Mouse (Mus musculus): ENCODE results near the gene Doc2g.

DNA sequence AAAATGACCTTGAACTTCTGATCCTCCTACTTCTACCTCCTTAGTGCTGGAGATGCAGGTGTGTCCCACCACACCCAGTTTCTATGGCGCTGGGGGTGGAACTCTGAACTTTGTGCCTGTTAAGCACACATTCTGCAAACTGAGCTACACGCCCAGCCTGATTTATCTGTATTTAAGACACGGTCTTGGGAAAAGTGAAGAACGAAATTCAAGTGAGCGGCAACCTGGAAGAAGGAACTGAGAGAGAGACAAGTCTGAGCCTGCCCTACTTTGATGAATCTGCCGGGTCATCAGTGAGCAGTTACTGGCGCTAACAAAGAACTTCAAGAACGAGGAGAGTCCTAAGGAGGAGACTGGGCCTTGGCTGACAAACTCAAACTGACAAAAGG lies 43.7 kb downstream of the Doc2g start:
- TF ChIP-seq CTCF (IDR thresholded peaks at IDR 0.05; ENCODE audit: borderline replicate concordance, extremely low read depth, insufficient read depth, insufficient read length) (no peak), POLR2A (IDR thresholded peaks at IDR 0.05; ENCODE audit: borderline replicate concordance, extremely low read depth, insufficient read depth, insufficient read length, poor library complexity, severe bottlenecking) (no peak)

Data from brain, embryonic 14.5 days (tissue).